Mouse (Mus musculus): ENCODE results near the gene Bmp2k. TPM values are rescaled to one million over a fixed set of nuclear protein-coding genes. Genes with fewer than 3 reads are reported as not detected.

The Bmp2k gene
- polyA plus RNA-seq, 1 experiment: 24.3 TPM

GRCm38 (mm10) chr5:97129589-97129988, 132.1 kb downstream of the Bmp2k start:
- TF ChIP-seq GATA1 (IDR thresholded peaks at IDR 0.05; ENCODE audit: low read length): no peak

GRCm38 (mm10) chr5:97135331-97135730, 137.8 kb downstream of the Bmp2k start:
- no peak for TF ChIP-seq GATA1 (IDR thresholded peaks at IDR 0.05; ENCODE audit: low read length)

Other genes with a start within 250 kb of the Bmp2k start
- gene Anxa3, start 204.3 kb upstream of the Bmp2k start, polyA plus RNA-seq (2012): not detected in 2 replicates
- gene Paqr3, start 113.9 kb downstream of the Bmp2k start, polyA plus RNA-seq (2012): 1.3 and 1.6 TPM in 2 replicates

All from G1E-ER4 (cell line).